Mouse (Mus musculus) adrenal gland, postnatal 10 days (tissue): ENCODE results near the gene Dcaf7. TPM values are rescaled to one million over a fixed set of nuclear protein-coding genes. Genes with fewer than 3 reads are reported as not detected.

Experiments used
- DNase-seq: peaks from one replicate; pipeline ENCODE4 v3.0.0; 2021; ENCODE audit warnings: mixed read lengths
- total RNA-seq, 2 experiments: library from RNA; stranded (reverse); gene quantifications; 2 replicates each; pipeline ENCODE4 v1.2.3; 2021

The Dcaf7 gene
- total RNA-seq, 2 experiments from 2014 or later: 54.3 to 56.1 TPM

DNA sequence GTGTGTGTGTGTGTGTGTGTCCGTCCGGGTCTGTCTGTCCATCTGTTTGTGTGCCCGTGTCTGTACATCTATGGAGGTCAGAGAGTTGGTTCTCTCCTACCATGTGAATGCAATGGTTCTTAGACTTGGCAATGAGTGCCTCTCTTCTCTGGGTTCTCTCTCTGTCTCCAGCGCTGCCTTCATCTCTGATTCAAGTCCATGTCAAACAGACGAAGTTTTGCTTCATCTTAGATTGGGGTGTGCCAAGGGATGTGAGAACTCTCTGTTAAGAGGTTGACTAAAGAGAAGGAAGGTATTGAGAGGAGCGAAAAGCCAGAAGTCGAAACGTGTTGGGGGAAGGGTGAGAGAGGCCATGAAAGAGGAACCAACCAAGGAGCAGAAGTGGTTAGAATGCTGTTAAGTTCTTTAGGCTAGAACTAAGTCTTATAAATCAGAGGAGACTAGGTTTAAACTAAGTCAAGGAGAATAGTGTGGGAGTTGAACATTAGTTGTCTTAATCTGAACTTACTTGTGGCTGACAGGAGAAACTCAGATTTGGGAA, 69.4 kb downstream of the Dcaf7 start:
- no peak for DNase-seq

Other genes starting within 250 kb of the Dcaf7 start
- 100 to 1,000 TPM; 123 to 140 TPM for gene Cyb561, start 83.5 kb upstream of the Dcaf7 start, total RNA-seq
- gene Ace, start 68.9 kb upstream of the Dcaf7 start, total RNA-seq: 10 to 100 TPM; 12.9 to 15.4 TPM
- gene Ace3, start 42.2 kb upstream of the Dcaf7 start, total RNA-seq: not detected
- gene Kcnh6, start 28.7 kb upstream of the Dcaf7 start, total RNA-seq: under 1 TPM; 0.24 to 0.61 TPM
- 10 to 100 TPM; 40.8 to 52.4 TPM for gene Taco1, start 29.2 kb downstream of the Dcaf7 start, total RNA-seq
- 10 to 100 TPM; 44.3 to 48.8 TPM for gene Map3k3, start 47.7 kb downstream of the Dcaf7 start, total RNA-seq
- gene Gm10840, start 124.0 kb downstream of the Dcaf7 start, total RNA-seq: not detected
- 10 to 100 TPM; 40.4 to 43.1 TPM for gene Limd2, start 124.0 kb downstream of the Dcaf7 start, total RNA-seq
- gene Strada, start 165.3 kb downstream of the Dcaf7 start, total RNA-seq: 10 to 100 TPM; 12.1 to 16.1 TPM
- 10 to 100 TPM; 75.9 to 86.3 TPM for gene Ccdc47, start 179.5 kb downstream of the Dcaf7 start, total RNA-seq
- 10 to 100 TPM; 49.0 to 54.0 TPM for gene Ddx42, start 180.1 kb downstream of the Dcaf7 start, total RNA-seq
- 10 to 100 TPM; 55.4 to 57.0 TPM for gene Ftsj3, start 219.2 kb downstream of the Dcaf7 start, total RNA-seq
- gene Psmc5, start 219.3 kb downstream of the Dcaf7 start, total RNA-seq: 100 to 1,000 TPM; 121 to 129 TPM
- 10 to 100 TPM; 77.9 to 83.2 TPM for gene Smarcd2, start 236.1 kb downstream of the Dcaf7 start, total RNA-seq
- gene Tcam1, start 239.8 kb downstream of the Dcaf7 start, total RNA-seq: under 1 TPM; 0.15 to 0.33 TPM